Mouse (Mus musculus): ENCODE results near the gene Atp11a.
A peak's percentile ranks its signal among the peaks of the same experiment; 100 is the strongest.

Atp11a gene

GRCm38 (mm10) chr8:12773914-12774313 lies 17.1 kb downstream of the Atp11a start:
- DNase-seq, result no peak

- no peak for DNase-seq
Measured at GRCm38 (mm10) chr8:12774872-12775298, 18.1 kb downstream of the Atp11a start.

GRCm38 (mm10) chr8:12775302-12775975 lies 18.6 kb downstream of the Atp11a start:
- no peak for DNase-seq

DNA sequence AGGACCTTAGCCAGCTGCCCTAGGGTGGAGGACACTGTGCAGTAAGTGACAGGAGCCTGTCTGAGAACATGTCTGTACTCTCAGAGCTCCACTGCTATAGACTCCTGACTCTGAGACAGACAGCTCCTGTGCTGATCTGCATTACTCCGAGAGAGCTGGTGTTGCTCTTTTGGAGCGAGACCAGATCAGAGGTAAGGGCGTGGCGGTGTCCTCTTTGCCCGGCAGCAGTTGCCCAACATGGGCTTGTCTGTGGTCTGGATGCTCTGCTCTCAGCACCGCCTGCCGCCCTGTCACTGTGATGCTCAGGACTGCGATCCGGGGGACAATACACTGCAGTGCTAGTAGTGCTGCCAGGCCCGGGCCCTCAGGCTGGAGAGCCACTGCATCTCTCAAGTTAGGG lies 19.4 kb downstream of the Atp11a start:
- DNase-seq, result no peak

DNA sequence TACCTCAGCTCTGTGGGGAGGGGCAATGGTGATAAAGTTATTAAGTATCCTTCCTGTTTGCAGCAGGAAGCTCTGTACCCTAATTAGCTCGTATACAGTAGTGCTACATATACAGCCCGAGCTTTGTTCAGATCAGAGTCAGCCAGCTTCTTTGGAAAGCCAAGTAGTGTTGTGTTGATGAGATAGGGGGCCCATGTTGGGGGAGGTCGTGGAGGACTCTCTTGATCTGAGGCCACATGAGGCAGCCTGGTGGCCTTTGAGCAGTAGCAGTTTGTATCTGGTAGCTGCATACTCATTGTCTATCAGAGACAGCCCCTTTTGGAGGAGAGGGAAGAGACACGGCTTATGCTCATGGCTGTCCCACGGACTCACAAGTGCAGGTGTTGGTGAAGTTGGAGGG lies 20.4 kb downstream of the Atp11a start:
- no peak for DNase-seq

DNA sequence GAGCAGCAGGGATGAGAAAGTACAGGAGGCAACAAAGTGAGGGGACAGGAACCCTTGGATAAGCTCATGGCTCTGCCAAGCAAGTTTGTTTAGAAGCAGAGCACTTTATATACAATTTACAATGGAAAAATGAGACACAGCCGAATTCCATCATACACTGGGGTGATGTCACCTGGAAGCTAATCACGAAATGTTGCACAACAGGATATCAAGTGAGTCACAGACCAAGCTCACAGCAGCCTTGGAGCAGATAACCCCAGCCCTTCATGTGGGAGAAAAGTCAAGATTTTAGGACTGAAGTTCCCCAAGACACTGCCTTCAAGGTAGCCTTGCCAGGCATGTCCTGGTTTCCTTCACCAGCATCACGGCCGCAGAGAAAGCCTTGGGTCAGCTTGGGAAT lies 22.7 kb downstream of the Atp11a start:
- DNase-seq, result no peak

DNA sequence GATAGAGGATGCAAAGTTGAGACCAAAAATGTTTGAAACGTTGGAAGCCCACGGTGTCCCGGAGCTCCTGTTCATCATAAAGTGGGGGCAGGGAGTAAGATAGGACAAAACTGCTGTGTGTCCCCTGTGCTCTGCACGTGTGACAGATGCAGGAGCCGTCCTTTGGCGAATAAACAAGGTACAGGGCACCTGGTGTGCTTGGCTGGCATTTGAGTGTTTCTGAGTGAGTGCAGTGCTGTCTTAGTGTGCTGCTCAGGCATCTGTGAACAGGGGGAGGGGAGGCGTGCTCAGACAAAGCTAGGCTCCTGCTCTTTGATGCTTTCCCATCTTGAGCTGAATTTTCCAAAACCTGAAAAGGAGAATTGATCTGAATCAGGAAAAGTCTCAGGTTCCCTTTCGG lies 28.7 kb downstream of the Atp11a start:
- no peak for DNase-seq

GRCm38 (mm10) chr8:12786261-12786957 lies 29.6 kb downstream of the Atp11a start:
- DNase-seq, result peak; percentile 52 to 61

DNA sequence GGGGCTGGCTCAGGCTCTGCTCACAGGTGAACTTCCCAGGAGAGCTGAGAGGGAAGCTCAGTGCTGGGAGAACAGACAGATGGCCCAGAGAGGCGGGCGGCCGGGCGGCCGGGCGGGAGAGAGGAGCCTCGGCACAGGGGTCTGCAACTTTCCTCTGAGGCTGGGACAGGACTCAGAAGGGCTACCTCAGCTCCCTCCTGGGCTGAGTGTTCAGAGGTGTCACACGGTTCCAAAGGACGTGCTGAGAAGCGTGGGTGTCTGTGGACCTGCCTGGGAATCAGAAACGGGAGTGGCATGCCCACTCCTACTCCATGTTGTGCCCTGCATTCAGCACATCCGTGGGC lies 30.1 kb downstream of the Atp11a start:
- DNase-seq, result peak; percentile 72 to 77

DNA sequence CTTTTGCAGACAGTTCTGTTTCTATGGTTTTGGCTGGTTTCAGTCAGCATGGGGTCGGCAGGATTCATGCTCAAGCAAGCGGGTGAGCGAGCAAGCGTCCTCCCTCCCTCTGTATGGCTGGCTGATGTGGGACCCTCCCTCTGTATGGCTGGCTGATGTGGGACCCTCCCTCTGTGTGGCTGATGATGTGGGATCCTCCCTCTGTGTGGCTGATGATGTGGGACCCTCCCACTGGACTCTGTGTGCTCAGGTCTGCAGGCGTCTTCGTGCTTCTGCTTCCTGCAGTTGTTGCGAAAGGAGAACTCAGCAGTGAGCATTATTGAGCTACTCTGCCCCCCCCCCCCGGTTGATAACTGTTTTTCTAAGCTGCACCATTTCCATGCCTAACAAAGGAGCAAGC lies 30.6 kb downstream of the Atp11a start:
- no peak for DNase-seq

DNA sequence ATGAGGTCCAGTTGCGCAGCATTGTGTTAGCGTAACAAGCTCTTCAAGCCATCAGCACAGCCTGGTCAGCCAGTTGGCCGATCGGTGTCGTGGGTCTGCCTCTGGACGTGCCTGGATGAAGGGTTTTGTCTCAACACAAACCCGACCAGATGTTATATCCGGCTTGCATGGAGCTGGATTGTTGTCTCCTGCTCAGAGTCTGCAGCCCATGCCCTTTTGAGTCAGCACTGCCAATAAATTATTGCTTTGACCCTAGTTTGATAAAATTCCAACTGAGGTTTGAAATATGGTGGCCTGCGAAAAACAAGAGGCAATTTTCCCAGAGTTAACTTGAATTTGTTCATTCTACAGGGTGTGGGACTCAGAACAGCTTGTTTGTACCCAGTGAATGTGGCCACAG lies 31.9 kb downstream of the Atp11a start:
- DNase-seq, result no peak

DNA sequence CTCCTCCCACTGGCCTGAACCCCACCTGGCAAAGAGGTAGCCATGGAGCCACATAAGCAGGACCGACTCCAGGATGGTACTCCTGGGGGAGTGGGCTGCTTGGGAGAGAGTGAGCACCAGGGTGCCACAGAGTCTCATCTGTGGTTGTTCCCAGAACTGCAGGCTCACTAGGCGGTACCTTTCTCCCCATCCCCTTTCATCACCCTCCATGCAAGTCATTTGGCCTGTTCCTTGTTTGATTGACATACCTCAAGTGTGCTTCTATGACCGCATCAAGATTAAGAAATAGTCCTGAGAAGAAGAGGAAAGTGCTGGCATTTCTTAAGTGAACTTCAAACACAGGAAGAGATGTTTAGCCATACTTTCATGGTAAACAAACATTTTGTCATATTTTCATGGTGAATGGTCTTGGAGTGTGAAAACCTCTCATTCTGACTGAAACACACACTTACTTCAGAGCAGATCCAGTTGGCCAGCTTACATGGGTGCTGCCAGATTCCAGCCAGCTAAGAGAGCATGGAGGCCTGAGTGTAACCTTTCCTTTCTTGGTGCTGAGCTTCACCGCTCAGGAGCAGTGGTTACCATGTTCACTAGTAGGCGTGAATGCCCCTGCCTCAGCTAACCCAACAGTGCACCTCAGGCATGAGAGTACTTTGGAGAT lies 38.3 kb downstream of the Atp11a start:
- no peak for DNase-seq

DNA sequence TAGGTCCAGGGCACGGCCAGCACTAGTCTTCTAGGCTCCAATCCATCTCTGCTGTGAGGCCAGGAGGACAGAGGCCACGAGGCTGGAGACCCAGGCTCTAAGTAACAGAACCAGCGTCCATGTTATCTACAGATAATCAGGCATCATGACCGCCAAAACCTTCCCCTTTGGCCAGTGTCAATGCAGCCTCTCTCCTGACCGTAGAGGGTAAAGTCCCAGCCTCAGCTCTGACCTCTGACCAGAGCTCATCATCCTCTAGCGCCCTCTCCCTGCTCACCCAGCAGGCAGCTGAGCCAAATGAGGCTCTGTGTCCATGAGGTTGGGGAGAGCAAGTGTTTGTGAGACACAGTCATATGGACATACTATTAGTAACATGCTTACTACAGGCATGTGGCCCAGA lies 42.3 kb downstream of the Atp11a start:
- no peak for DNase-seq

DNA sequence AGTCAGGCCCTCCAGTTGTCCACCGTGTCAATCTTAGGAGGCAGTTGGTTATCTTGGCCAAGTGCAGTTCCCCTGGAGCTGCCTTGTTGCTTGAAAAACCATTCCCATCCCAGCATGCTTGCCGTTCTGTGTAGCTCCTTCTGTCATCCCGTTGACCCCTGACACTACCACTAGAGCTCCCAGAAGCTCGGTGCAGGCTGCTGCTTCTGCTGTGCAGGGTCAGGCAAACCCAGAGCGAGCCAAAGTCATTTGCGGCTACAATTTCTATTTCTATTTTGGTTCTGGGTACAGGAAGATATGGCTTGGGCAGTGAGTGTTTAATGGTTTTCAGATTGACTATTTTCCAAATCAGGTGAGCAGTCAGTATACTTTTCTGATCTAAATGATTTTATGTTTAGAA lies 43.0 kb downstream of the Atp11a start:
- DNase-seq, result no peak

DNA sequence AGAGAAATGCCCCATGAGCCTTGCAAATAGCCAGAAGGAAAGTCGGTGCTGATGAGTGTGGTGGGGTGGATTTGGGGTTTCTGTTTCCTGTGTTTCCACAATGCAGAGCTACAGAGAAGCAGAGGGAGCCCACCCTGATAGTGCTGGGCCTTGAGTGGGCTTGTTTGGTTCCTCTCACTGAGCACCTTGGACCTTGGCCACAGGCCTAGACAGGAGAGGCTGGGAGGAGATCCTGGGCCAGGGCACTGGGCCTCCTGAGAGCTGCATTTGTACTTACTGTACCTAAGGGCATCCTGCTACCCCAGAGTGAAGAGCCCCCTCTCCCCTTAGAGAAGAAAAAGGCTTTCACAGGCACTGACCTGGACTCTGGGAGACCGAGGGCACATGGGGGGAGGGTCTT lies 43.4 kb downstream of the Atp11a start:
- no peak for DNase-seq

GRCm38 (mm10) chr8:12801586-12801985 lies 44.8 kb downstream of the Atp11a start:
- DNase-seq, result no peak

- no peak for DNase-seq
Measured at GRCm38 (mm10) chr8:12803121-12803520, 46.3 kb downstream of the Atp11a start.

GRCm38 (mm10) chr8:12804909-12805308 lies 48.1 kb downstream of the Atp11a start:
- DNase-seq, result no peak

- DNase-seq, result no peak
Measured at GRCm38 (mm10) chr8:12805569-12805968, 48.8 kb downstream of the Atp11a start.

GRCm38 (mm10) chr8:12808018-12808417 lies 51.2 kb downstream of the Atp11a start:
- DNase-seq, result no peak

GRCm38 (mm10) chr8:12809516-12809915 lies 52.7 kb downstream of the Atp11a start:
- DNase-seq, result peak in 1 of 2 experiments; percentile 48

- DNase-seq, result no peak
Measured at GRCm38 (mm10) chr8:12811231-12811630, 54.4 kb downstream of the Atp11a start.

DNA sequence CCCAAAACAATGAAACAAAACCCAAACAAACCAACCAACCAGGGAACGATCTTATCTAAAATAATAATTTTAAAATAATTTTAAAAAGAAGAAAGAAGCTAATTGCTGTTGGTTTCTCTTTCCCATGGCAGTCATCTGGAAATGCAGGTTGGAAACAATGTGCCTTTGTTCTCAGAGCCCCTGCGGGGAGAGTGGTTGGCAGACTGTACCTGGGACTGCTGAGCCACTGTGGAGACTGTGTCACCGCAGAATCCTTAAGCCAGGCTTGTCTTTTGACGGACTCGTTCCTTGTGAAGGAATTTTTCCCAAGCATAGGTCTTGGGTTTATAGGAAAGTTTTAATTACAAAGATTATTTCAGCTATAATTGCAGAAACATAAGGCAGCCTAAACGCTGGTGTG lies 59.6 kb downstream of the Atp11a start:
- DNase-seq, result peak in 1 of 2 experiments; percentile 49

DNA sequence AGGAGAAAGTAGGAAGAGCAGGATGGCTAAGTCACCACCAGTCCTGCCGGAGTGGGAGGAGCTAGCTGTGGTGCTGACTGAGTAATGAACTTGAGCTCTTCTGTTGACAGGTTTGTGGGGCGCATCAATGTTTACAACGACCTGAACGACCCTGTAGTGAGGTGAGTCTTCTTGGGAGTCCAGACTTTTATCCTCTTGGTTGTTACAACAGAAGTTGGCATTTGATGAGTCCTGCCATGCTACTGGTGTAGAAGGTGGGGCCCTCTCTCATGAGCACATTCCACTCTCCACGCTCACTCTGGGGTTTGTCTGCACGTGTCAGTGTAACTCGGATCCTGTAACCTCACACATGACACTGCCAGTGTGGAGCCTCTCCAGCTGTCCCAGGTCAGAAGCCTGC lies 66.1 kb downstream of the Atp11a start:
- no peak for DNase-seq
